Mouse (Mus musculus): Measurements from ENCODE around the gene Epas1. TPM values are rescaled to one million over a fixed set of nuclear protein-coding genes. Genes with fewer than 3 reads are reported as not detected.

Epas1 gene
- total and polyA plus RNA-seq, 3 experiments, result not detected

DNA sequence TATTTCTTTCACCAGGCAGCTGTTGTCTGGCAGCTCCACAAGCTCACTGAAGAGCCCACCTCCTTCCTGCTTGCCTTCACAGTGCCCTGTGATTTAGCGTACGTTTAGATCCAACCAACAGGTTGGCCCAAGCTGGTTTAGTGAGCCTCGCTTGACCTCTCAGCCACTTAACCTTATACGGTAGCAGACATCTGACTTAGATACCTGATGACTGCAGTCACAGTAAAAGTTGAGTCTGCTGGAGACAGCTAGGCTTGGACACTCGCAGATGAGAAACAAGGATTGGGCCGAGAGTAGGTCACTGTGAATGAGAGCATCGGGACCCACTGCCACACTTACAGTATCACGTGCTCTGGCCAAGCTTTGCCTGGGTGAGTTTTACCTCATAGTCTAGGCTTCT, 38.4 kb downstream of the Epas1 start:
- H3K36me3 ChIP-seq (ENCODE audit: control insufficient read depth in 1 of 2, insufficient read depth in 2 of 2, low read length in 2 of 2), result no peaks in the 10 kb centered on the region
- no peaks in the 10 kb centered on the region for H3K79me2 ChIP-seq (ENCODE audit: control insufficient read depth, insufficient read depth, low read length, poor library complexity)
- no peak overlapping the region for H3K4me3 ChIP-seq (ENCODE audit: control insufficient read depth in 1 of 2, insufficient read depth in 1 of 2, low read depth in 2 of 2, low read length in 2 of 2)
- H3K27me3 ChIP-seq (ENCODE audit: control insufficient read depth in 1 of 2, insufficient read depth in 2 of 2, low read length in 2 of 2), result no peaks in the 10 kb centered on the region
- no peaks in the 10 kb centered on the region for H3K9me3 ChIP-seq (replicated peaks; ENCODE audit: insufficient read depth, low read length)
- DNase-seq (ENCODE audit: low read depth, low spot score), result no peak
- H3K4me1 ChIP-seq (ENCODE audit: control insufficient read depth in 1 of 2, insufficient read depth in 2 of 2, low read length in 2 of 2), result no peaks in the 10 kb centered on the region; a peak in 1 of 4 replicates
- H3K9ac ChIP-seq (ENCODE audit: control insufficient read depth, low read depth, low read length, poor library complexity, severe bottlenecking), result no peak overlapping the region
- H3K27ac ChIP-seq (ENCODE audit: control insufficient read depth, low read depth, low read length), result no peak overlapping the region
- TF ChIP-seq ELF1 (IDR thresholded peaks at IDR 0.05; ENCODE audit: low read depth, low read length) (no peak), CHD1 (IDR thresholded peaks at IDR 0.05; ENCODE audit: low read depth, low read length) (no peak), RCOR1 (IDR thresholded peaks at IDR 0.05; ENCODE audit: low read depth, low read length) (no peak), TCF12 (IDR thresholded peaks at IDR 0.05; ENCODE audit: low read depth, low read length) (no peak)

DNA sequence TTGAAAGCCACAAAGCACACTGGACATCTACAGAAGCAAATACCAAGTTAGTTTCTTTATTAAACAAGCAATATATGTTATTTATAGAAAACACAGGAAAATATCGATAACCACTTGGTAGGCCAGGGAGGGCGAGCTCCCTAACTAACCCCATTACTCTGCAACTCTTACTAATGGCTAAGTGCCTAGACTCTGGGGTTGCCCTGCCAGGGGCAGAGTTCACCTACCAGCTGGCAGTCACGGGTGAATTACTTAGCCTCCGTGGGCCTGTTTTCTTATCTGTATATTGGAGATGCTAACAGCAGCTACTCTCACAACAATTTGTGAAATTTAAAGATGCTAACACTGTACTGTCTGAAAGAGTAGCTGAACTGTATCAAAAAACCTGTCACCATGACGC, 42.3 kb downstream of the Epas1 start:
- Histone ChIP-seq H3K4me1 (ENCODE audit: control insufficient read depth in 1 of 2, insufficient read depth in 2 of 2, low read length in 2 of 2) (no peaks in the 10 kb centered on the region), H3K27me3 (ENCODE audit: control insufficient read depth in 1 of 2, insufficient read depth in 2 of 2, low read length in 2 of 2) (0 out of 4 replicates have a peak, but pooled peaks cover 0 to 2% of the 10 kb centered on the region in 2 experiments), H3K9me3 (replicated peaks; ENCODE audit: insufficient read depth, low read length) (no peaks in the 10 kb centered on the region), H3K9ac (ENCODE audit: control insufficient read depth, low read depth, low read length, poor library complexity, severe bottlenecking) (no peak overlapping the region), H3K4me3 (ENCODE audit: control insufficient read depth in 1 of 2, insufficient read depth in 1 of 2, low read depth in 2 of 2, low read length in 2 of 2) (no peak overlapping the region), H3K79me2 (ENCODE audit: control insufficient read depth, insufficient read depth, low read length, poor library complexity) (no peaks in the 10 kb centered on the region), H3K36me3 (ENCODE audit: control insufficient read depth in 1 of 2, insufficient read depth in 2 of 2, low read length in 2 of 2) (no peaks in the 10 kb centered on the region), H3K27ac (ENCODE audit: control insufficient read depth, low read depth, low read length) (no peak overlapping the region)
- no peak for DNase-seq (ENCODE audit: low read depth, low spot score)
- TF ChIP-seq TBP (IDR thresholded peaks at IDR 0.05; ENCODE audit: low read depth, low read length) (no peak), UBTF (IDR thresholded peaks at IDR 0.05; ENCODE audit: borderline replicate concordance, insufficient read depth, low read depth, low read length) (no peak), GATA1 (IDR thresholded peaks at IDR 0.05; ENCODE audit: low read depth, low read length) (no peak), POLR2AphosphoS2 (IDR thresholded peaks at IDR 0.05; ENCODE audit: low read length) (no peak), RCOR1 (IDR thresholded peaks at IDR 0.05; ENCODE audit: low read depth, low read length) (no peak), KAT2A (conservative IDR thresholded peaks at IDR 0.05; ENCODE audit: low read depth, low read length) (no peak), SMC3 (IDR thresholded peaks at IDR 0.05; ENCODE audit: low read depth, low read length) (no peak), ZMIZ1 (IDR thresholded peaks at IDR 0.05; ENCODE audit: low read depth, low read length) (no peak), TAL1 (IDR thresholded peaks at IDR 0.05; ENCODE audit: low read length) (no peak)

DNA sequence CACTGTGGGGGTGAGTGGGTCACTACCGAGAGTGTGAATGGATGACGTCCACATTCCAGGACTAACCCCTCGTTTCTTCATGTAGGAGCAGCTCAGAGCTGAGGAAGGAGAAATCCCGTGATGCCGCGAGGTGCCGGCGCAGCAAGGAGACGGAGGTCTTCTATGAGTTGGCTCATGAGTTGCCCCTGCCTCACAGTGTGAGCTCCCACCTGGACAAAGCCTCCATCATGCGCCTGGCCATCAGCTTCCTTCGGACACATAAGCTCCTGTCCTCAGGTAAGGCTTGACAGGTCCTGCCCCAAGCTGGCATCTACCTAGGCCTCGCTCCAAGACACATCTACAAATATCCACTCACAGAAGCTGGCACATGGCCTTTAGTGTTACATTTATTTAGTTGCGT, 43.5 kb downstream of the Epas1 start:
- Histone ChIP-seq H3K4me1 (ENCODE audit: control insufficient read depth in 1 of 2, insufficient read depth in 2 of 2, low read length in 2 of 2) (no peaks in the 10 kb centered on the region), H3K9me3 (replicated peaks; ENCODE audit: insufficient read depth, low read length) (no peaks in the 10 kb centered on the region), H3K27me3 (ENCODE audit: control insufficient read depth in 1 of 2, insufficient read depth in 2 of 2, low read length in 2 of 2) (0 out of 4 replicates have a peak, but pooled peaks cover 0 to 2% of the 10 kb centered on the region in 2 experiments), H3K4me3 (ENCODE audit: control insufficient read depth in 1 of 2, insufficient read depth in 1 of 2, low read depth in 2 of 2, low read length in 2 of 2) (no peak overlapping the region), H3K36me3 (ENCODE audit: control insufficient read depth in 1 of 2, insufficient read depth in 2 of 2, low read length in 2 of 2) (no peaks in the 10 kb centered on the region), H3K9ac (ENCODE audit: control insufficient read depth, low read depth, low read length, poor library complexity, severe bottlenecking) (no peak overlapping the region), H3K79me2 (ENCODE audit: control insufficient read depth, insufficient read depth, low read length, poor library complexity) (no peaks in the 10 kb centered on the region), H3K27ac (ENCODE audit: control insufficient read depth, low read depth, low read length) (no peak overlapping the region)
- DNase-seq (ENCODE audit: low read depth, low spot score), result no peak
- no peak for TF ChIP-seq ZKSCAN1 (IDR thresholded peaks at IDR 0.05; ENCODE audit: low read depth, low read length)
